Mouse (Mus musculus): ENCODE measurements around the gene Fam181a. TPM values are rescaled to one million over a fixed set of nuclear protein-coding genes. Genes with fewer than 3 reads are reported as not detected.

The Fam181a gene
- polyA plus RNA-seq, 1 experiment from 2014 or later = not detected

- H3K36me3 ChIP-seq (replicated peaks; ENCODE audit: insufficient read depth, low read length) = no peaks in the 10 kb centered on the region
- H3K27ac ChIP-seq (ENCODE audit: low read depth) = no peak overlapping the region
- ATAC-seq = no peak
- no peaks in the 10 kb centered on the region for H3K27me3 ChIP-seq (ENCODE audit: insufficient read depth, low read length)
- H3K4me2 ChIP-seq (ENCODE audit: low read depth, low read length) = no peak overlapping the region
- H3K9ac ChIP-seq (replicated peaks) = no peak overlapping the region
- H3K4me1 ChIP-seq (ENCODE audit: insufficient read depth) = no peaks in the 10 kb centered on the region
- no peak for TF ChIP-seq EP300 (IDR thresholded peaks at IDR 0.05; ENCODE audit: low read depth)
- TF ChIP-seq CTCF (IDR thresholded peaks at IDR 0.05; ENCODE audit: low read depth) = no peak
- no peaks in the 10 kb centered on the region for H3K9me3 ChIP-seq (ENCODE audit: low read length)
- no peak overlapping the region for H3K4me3 ChIP-seq (ENCODE audit: low read depth, low read length)
- no peak for DNase-seq
- 79% methylated on average over 4 of the region's 4 CpGs for WGBS (ENCODE audit: insufficient replicate concordance)
Observed at GRCm38 (mm10) chr12:103356415-103356748, 45.6 kb downstream of the Fam181a start.

- H3K27me3 ChIP-seq (ENCODE audit: insufficient read depth, low read length) = no peaks in the 10 kb centered on the region
- DNase-seq (no peak), ATAC-seq (no peak)
- 0 out of 2 replicates have a peak overlapping the region, but pooled peaks have one; percentile 64 for H3K27ac ChIP-seq (ENCODE audit: low read depth)
- no peak overlapping the region for H3K4me2 ChIP-seq (ENCODE audit: low read depth, low read length)
- H3K9me3 ChIP-seq (ENCODE audit: low read length) = no peaks in the 10 kb centered on the region
- H3K4me3 ChIP-seq (ENCODE audit: low read depth, low read length) = no peak overlapping the region
- WGBS (ENCODE audit: insufficient replicate concordance) = 75% methylated on average over 8 of the region's 8 CpGs
- H3K36me3 ChIP-seq (replicated peaks; ENCODE audit: insufficient read depth, low read length) = no peaks in the 10 kb centered on the region
- H3K9ac ChIP-seq (replicated peaks) = no peak overlapping the region
- H3K4me1 ChIP-seq (ENCODE audit: insufficient read depth) = no peaks in the 10 kb centered on the region
- TF ChIP-seq CTCF (IDR thresholded peaks at IDR 0.05; ENCODE audit: low read depth) = no peak
- TF ChIP-seq EP300 (IDR thresholded peaks at IDR 0.05; ENCODE audit: low read depth) = no peak
Observed at GRCm38 (mm10) chr12:103358216-103358615, 47.4 kb downstream of the Fam181a start.

- 51% methylated on average over 4 of the region's 4 CpGs for WGBS (ENCODE audit: insufficient replicate concordance)
- Histone ChIP-seq H3K4me3 (ENCODE audit: low read depth, low read length) (no peak overlapping the region), H3K36me3 (replicated peaks; ENCODE audit: insufficient read depth, low read length) (no peaks in the 10 kb centered on the region), H3K4me2 (ENCODE audit: low read depth, low read length) (no peak overlapping the region), H3K9me3 (ENCODE audit: low read length) (no peaks in the 10 kb centered on the region), H3K4me1 (ENCODE audit: insufficient read depth) (no peaks in the 10 kb centered on the region), H3K27ac (ENCODE audit: low read depth) (peak overlapping the region; percentile 64), H3K27me3 (ENCODE audit: insufficient read depth, low read length) (no peaks in the 10 kb centered on the region), H3K9ac (replicated peaks) (no peak overlapping the region)
- DNase-seq (peak; percentile 43), ATAC-seq (peak; percentile 64)
- TF ChIP-seq CTCF (IDR thresholded peaks at IDR 0.05; ENCODE audit: low read depth) = no peak
- no peak for TF ChIP-seq EP300 (IDR thresholded peaks at IDR 0.05; ENCODE audit: low read depth)
Observed at GRCm38 (mm10) chr12:103358951-103359801, 48.4 kb downstream of the Fam181a start.

DNA sequence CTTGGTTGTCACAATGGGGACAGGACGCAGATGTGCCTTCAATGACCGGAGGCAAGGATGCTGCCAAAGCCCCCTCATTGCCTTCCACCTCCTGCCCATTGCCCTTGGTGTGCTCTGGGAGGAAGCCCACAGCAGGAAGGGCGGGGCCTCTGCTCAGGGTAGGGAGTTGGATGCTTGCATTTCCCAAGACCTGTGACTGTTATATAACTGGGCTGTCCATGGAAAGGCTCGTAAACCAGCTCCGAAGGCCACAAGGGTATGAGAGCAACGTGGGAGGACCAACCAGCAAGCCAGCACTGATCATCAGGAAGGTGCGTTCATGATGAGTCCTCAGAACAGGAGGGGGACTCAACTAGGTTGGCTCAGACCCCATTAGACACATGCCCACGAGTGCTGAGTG, 50.0 kb downstream of the Fam181a start:
- Histone ChIP-seq H3K36me3 (replicated peaks; ENCODE audit: insufficient read depth, low read length) (no peaks in the 10 kb centered on the region), H3K4me2 (ENCODE audit: low read depth, low read length) (no peak overlapping the region), H3K9me3 (ENCODE audit: low read length) (no peaks in the 10 kb centered on the region), H3K27ac (ENCODE audit: low read depth) (no peak overlapping the region), H3K27me3 (ENCODE audit: insufficient read depth, low read length) (no peaks in the 10 kb centered on the region), H3K4me1 (ENCODE audit: insufficient read depth) (no peaks in the 10 kb centered on the region), H3K9ac (replicated peaks) (no peak overlapping the region), H3K4me3 (ENCODE audit: low read depth, low read length) (no peak overlapping the region)
- no peak for TF ChIP-seq CTCF (IDR thresholded peaks at IDR 0.05; ENCODE audit: low read depth)
- TF ChIP-seq EP300 (IDR thresholded peaks at IDR 0.05; ENCODE audit: low read depth) = no peak
- no peak for DNase-seq
- no peak for ATAC-seq
- WGBS (ENCODE audit: insufficient replicate concordance) = 71% methylated on average over 8 of the region's 8 CpGs

- Histone ChIP-seq H3K27me3 (ENCODE audit: insufficient read depth, low read length) (no peaks in the 10 kb centered on the region), H3K9ac (replicated peaks) (no peak overlapping the region), H3K9me3 (ENCODE audit: low read length) (no peaks in the 10 kb centered on the region), H3K27ac (ENCODE audit: low read depth) (no peak overlapping the region), H3K4me3 (ENCODE audit: low read depth, low read length) (no peak overlapping the region), H3K36me3 (replicated peaks; ENCODE audit: insufficient read depth, low read length) (no peaks in the 10 kb centered on the region), H3K4me2 (ENCODE audit: low read depth, low read length) (no peak overlapping the region), H3K4me1 (ENCODE audit: insufficient read depth) (no peaks in the 10 kb centered on the region)
- DNase-seq (no peak), ATAC-seq (no peak)
- 83% methylated on average over 17 of the region's 17 CpGs for whole genome bisulfite sequencing (ENCODE audit: insufficient replicate concordance)
- TF ChIP-seq CTCF (IDR thresholded peaks at IDR 0.05; ENCODE audit: low read depth) (no peak), EP300 (IDR thresholded peaks at IDR 0.05; ENCODE audit: low read depth) (no peak)
Observed at GRCm38 (mm10) chr12:103361539-103362307, 50.9 kb downstream of the Fam181a start.

- no peak for DNase-seq
- TF ChIP-seq CTCF (IDR thresholded peaks at IDR 0.05; ENCODE audit: low read depth) (no peak), EP300 (IDR thresholded peaks at IDR 0.05; ENCODE audit: low read depth) (no peak)
- WGBS (ENCODE audit: insufficient replicate concordance) = 72% methylated on average over 3 of the region's 3 CpGs
Observed at GRCm38 (mm10) chr12:103362336-103362735, 51.6 kb downstream of the Fam181a start.

More at GRCm38 (mm10) chr12:103362336-103362735, 51.6 kb downstream of the Fam181a start:
- no peak overlapping the region for H3K9ac ChIP-seq (replicated peaks)
- H3K9me3 ChIP-seq (ENCODE audit: low read length) = no peaks in the 10 kb centered on the region
- no peak overlapping the region for H3K27ac ChIP-seq (ENCODE audit: low read depth)
- no peaks in the 10 kb centered on the region for H3K4me1 ChIP-seq (ENCODE audit: insufficient read depth)
- no peak overlapping the region for H3K4me3 ChIP-seq (ENCODE audit: low read depth, low read length)
- H3K36me3 ChIP-seq (replicated peaks; ENCODE audit: insufficient read depth, low read length) = no peaks in the 10 kb centered on the region
- H3K4me2 ChIP-seq (ENCODE audit: low read depth, low read length) = no peak overlapping the region
- ATAC-seq = no peak
- no peaks in the 10 kb centered on the region for H3K27me3 ChIP-seq (ENCODE audit: insufficient read depth, low read length)

Other genes with a start within 250 kb of the Fam181a start
- gene Prima1, start 68.8 kb upstream of the Fam181a start, polyA plus RNA-seq (2015; fragmentation: Nextera tagmentation; extraction: Ambion mirVana) = not detected in 2 replicates
- 5.7 and 5.9 TPM in 2 replicates for gene Asb2, start 45.0 kb downstream of the Fam181a start, polyA plus RNA-seq (2015; fragmentation: Nextera tagmentation; extraction: Ambion mirVana)
- gene Otub2, start 77.7 kb downstream of the Fam181a start, polyA plus RNA-seq (2015; fragmentation: Nextera tagmentation; extraction: Ambion mirVana) = 8.2 and 9.2 TPM in 2 replicates
- 0.14 TPM in 1 of 2 replicates, not detected in the other for gene 9330161L09Rik, start 96.8 kb downstream of the Fam181a start, polyA plus RNA-seq (2015; fragmentation: Nextera tagmentation; extraction: Ambion mirVana)
- 58.1 and 59.1 TPM in 2 replicates for gene Ddx24, start 114.9 kb downstream of the Fam181a start, polyA plus RNA-seq (2015; fragmentation: Nextera tagmentation; extraction: Ambion mirVana)
- gene Ifi27, start 123.2 kb downstream of the Fam181a start, polyA plus RNA-seq (2015; fragmentation: Nextera tagmentation; extraction: Ambion mirVana) = 37.2 and 44.0 TPM in 2 replicates
- gene Ifi27l2a, start 132.7 kb downstream of the Fam181a start, polyA plus RNA-seq (2015; fragmentation: Nextera tagmentation; extraction: Ambion mirVana) = 46.6 and 49.7 TPM in 2 replicates
- gene Ifi27l2b, start 146.2 kb downstream of the Fam181a start, polyA plus RNA-seq (2015; fragmentation: Nextera tagmentation; extraction: Ambion mirVana) = not detected in 2 replicates
- 1.0 and 1.1 TPM in 2 replicates for gene Ppp4r4, start 221.3 kb downstream of the Fam181a start, polyA plus RNA-seq (2015; fragmentation: Nextera tagmentation; extraction: Ambion mirVana)